Mouse (Mus musculus) kidney, embryonic 15.5 days (tissue): Measurements from ENCODE around the gene Rhag. TPM values are rescaled to one million over a fixed set of nuclear protein-coding genes. Genes with fewer than 3 reads are reported as not detected.

ENCODE experiments used
- ATAC-seq: fragments of 200-750 bp; cut with Nextera tagmentation; replicated peaks from 2 replicates; pipeline ENCODE4 v1.8.0; 2017; ENCODE audit warnings: moderate TSS enrichment; ENCODE audit not compliant: low FRiP score
- H3K27ac ChIP-seq: fragments of 300-500 bp; sonication (generic); 2 replicates; pipeline ENCODE4 v1.5.1; 2015; ENCODE audit warnings: mild to moderate bottlenecking, inconsistent platforms
- H3K27me3 ChIP-seq: fragments of 300-500 bp; sonication (generic); 2 replicates; pipeline ENCODE4 v1.6.1; 2015; ENCODE audit warnings: inconsistent platforms
- H3K36me3 ChIP-seq: fragments of 300-500 bp; sonication (generic); 2 replicates; pipeline ENCODE4 v1.6.1; 2015; ENCODE audit warnings: inconsistent platforms
- H3K4me1 ChIP-seq: fragments of 300-500 bp; sonication (generic); 2 replicates; pipeline ENCODE4 v1.6.1; 2015; ENCODE audit warnings: inconsistent platforms
- H3K4me2 ChIP-seq: fragments of 300-500 bp; sonication (generic); 2 replicates; pipeline ENCODE4 v1.6.1; 2015; ENCODE audit warnings: moderate library complexity, mild to moderate bottlenecking, inconsistent platforms
- H3K4me3 ChIP-seq: fragments of 300-500 bp; sonication (generic); replicated peaks from 2 replicates; pipeline ENCODE4 v1.5.1; 2015; ENCODE audit warnings: mild to moderate bottlenecking, inconsistent platforms
- H3K9ac ChIP-seq: fragments of 300-500 bp; sonication (generic); 2 replicates; pipeline ENCODE4 v1.6.1; 2015; ENCODE audit warnings: mild to moderate bottlenecking, inconsistent platforms
- H3K9me3 ChIP-seq: fragments of 300-500 bp; sonication (generic); replicated peaks from 2 replicates; pipeline ENCODE4 v1.6.1; 2016; ENCODE audit warnings: inconsistent platforms
- WGBS: fragments of 180-500 bp; shearing (Covaris S2); methylation state at CpG from one replicate; pipeline ENCODE4 v1.1.7; 2015; ENCODE audit warnings: mixed read lengths; 5-methylcytosine and 5-hydroxymethylcytosine counted together
- polyA plus RNA-seq: library from polyadenylated mRNA; unstranded; fragments of >200 nt; fragmentation: Nextera tagmentation; extraction: Ambion mirVana; gene quantifications from 2 replicates; pipeline ENCODE4 v1.2.1, GENCODE M21; 2015

Rhag gene
- 1.9 and 3.8 TPM in 2 replicates for polyA plus RNA-seq

GRCm38 (mm10) chr17:40810934-40811333 is at the start of gene Rhag:
TSS of gene Rhag (plus strand) at chr17:40811126.
- H3K4me2 ChIP-seq = no peak within 1 kb of the TSS
- no peak within 1 kb of the TSS for H3K9ac ChIP-seq
- H3K4me1 ChIP-seq = no peaks in the 10 kb centered on the region
- H3K27ac ChIP-seq = no peak within 1 kb of the TSS
- ATAC-seq = peak; percentile 60; the same call in 1 of the 2 replicates
- no peaks in the 10 kb centered on the region for H3K9me3 ChIP-seq
- H3K27me3 ChIP-seq = no peaks in the 10 kb centered on the region
- 69% methylated on average over 1 of the region's 1 CpGs for WGBS
- H3K4me3 ChIP-seq = no peak within 1 kb of the TSS
- no peaks in the 10 kb centered on the region for H3K36me3 ChIP-seq

- Histone ChIP-seq H3K4me3 (no peak overlapping the region), H3K36me3 (no peaks in the 10 kb centered on the region), H3K9ac (no peak overlapping the region), H3K27me3 (no peaks in the 10 kb centered on the region), H3K4me1 (no peaks in the 10 kb centered on the region), H3K27ac (no peak overlapping the region), H3K9me3 (no peaks in the 10 kb centered on the region), H3K4me2 (no peak overlapping the region)
- 79% methylated on average over 4 of the region's 4 CpGs for WGBS
- ATAC-seq = no peak
Measured at GRCm38 (mm10) chr17:40763662-40764061, 47.3 kb upstream of the Rhag start.

GRCm38 (mm10) chr17:40767120-40767519 is 43.8 kb upstream of the Rhag start:
- Histone ChIP-seq H3K4me1 (no peaks in the 10 kb centered on the region), H3K4me3 (no peak overlapping the region), H3K36me3 (no peaks in the 10 kb centered on the region), H3K27ac (no peak overlapping the region), H3K4me2 (no peak overlapping the region), H3K27me3 (no peaks in the 10 kb centered on the region), H3K9me3 (no peaks in the 10 kb centered on the region), H3K9ac (no peak overlapping the region)
- no peak for ATAC-seq
- 81% methylated on average over 1 of the region's 1 CpGs for WGBS

- H3K27ac ChIP-seq = no peak overlapping the region
- H3K36me3 ChIP-seq = no peaks in the 10 kb centered on the region
- no peaks in the 10 kb centered on the region for H3K27me3 ChIP-seq
- no peaks in the 10 kb centered on the region for H3K9me3 ChIP-seq
- ATAC-seq = no peak
- no peak overlapping the region for H3K4me2 ChIP-seq
- H3K4me1 ChIP-seq = no peaks in the 10 kb centered on the region
- no peak overlapping the region for H3K9ac ChIP-seq
- H3K4me3 ChIP-seq = no peak overlapping the region
Measured at GRCm38 (mm10) chr17:40789877-40790276, 21.0 kb upstream of the Rhag start.

- no peak overlapping the region for H3K9ac ChIP-seq
- no peaks in the 10 kb centered on the region for H3K27me3 ChIP-seq
- no peaks in the 10 kb centered on the region for H3K36me3 ChIP-seq
- no peak overlapping the region for H3K4me2 ChIP-seq
- H3K27ac ChIP-seq = no peak overlapping the region
- no peak overlapping the region for H3K4me3 ChIP-seq
- no peaks in the 10 kb centered on the region for H3K9me3 ChIP-seq
- H3K4me1 ChIP-seq = no peaks in the 10 kb centered on the region
- WGBS = 62% methylated on average over 20 of the region's 20 CpGs
- no peak for ATAC-seq
Measured at GRCm38 (mm10) chr17:40793921-40794854, 16.7 kb upstream of the Rhag start.

GRCm38 (mm10) chr17:40802707-40803340 is 8.1 kb upstream of the Rhag start:
- no peaks in the 10 kb centered on the region for H3K9me3 ChIP-seq
- 86% methylated on average over 3 of the region's 3 CpGs for WGBS
- no peaks in the 10 kb centered on the region for H3K36me3 ChIP-seq
- H3K27me3 ChIP-seq = no peaks in the 10 kb centered on the region
- ATAC-seq = no peak
- no peak overlapping the region for H3K4me2 ChIP-seq
- no peak overlapping the region for H3K4me3 ChIP-seq
- H3K4me1 ChIP-seq = no peaks in the 10 kb centered on the region
- no peak overlapping the region for H3K9ac ChIP-seq
- H3K27ac ChIP-seq = no peak overlapping the region

GRCm38 (mm10) chr17:40806550-40806949 is 4.4 kb upstream of the Rhag start:
- H3K27ac ChIP-seq = no peak overlapping the region
- no peaks in the 10 kb centered on the region for H3K27me3 ChIP-seq
- ATAC-seq = peak; percentile 86

GRCm38 (mm10) chr17:40806953-40807572 is 3.9 kb upstream of the Rhag start, which contains the start of gene Crisp2:
TSS of gene Crisp2 (minus strand) at chr17:40807003.
- Histone ChIP-seq H3K36me3 (no peaks in the 10 kb centered on the region), H3K4me2 (no peak within 1 kb of the TSS), H3K4me3 (no peak within 1 kb of the TSS), H3K4me1 (no peaks in the 10 kb centered on the region), H3K27ac (no peak within 1 kb of the TSS), H3K9me3 (no peaks in the 10 kb centered on the region), H3K9ac (no peak within 1 kb of the TSS), H3K27me3 (no peaks in the 10 kb centered on the region)
- 11% methylated on average over 2 of the region's 2 CpGs for WGBS
- ATAC-seq = peak; percentile 56; the same call in 1 of the 2 replicates

More at GRCm38 (mm10) chr17:40806550-40806949, 4.4 kb upstream of the Rhag start:
- Histone ChIP-seq H3K4me2 (no peak overlapping the region), H3K36me3 (no peaks in the 10 kb centered on the region), H3K4me3 (no peak overlapping the region), H3K4me1 (no peaks in the 10 kb centered on the region), H3K9ac (no peak overlapping the region), H3K9me3 (no peaks in the 10 kb centered on the region)
- WGBS = 40% methylated on average over 3 of the region's 3 CpGs

GRCm38 (mm10) chr17:40808071-40808470 is 2.9 kb upstream of the Rhag start:
- ATAC-seq = no peak
- H3K4me3 ChIP-seq = no peak overlapping the region
- no peaks in the 10 kb centered on the region for H3K36me3 ChIP-seq
- no peaks in the 10 kb centered on the region for H3K27me3 ChIP-seq
- H3K27ac ChIP-seq = no peak overlapping the region
- no peak overlapping the region for H3K4me2 ChIP-seq
- H3K9ac ChIP-seq = no peak overlapping the region
- H3K4me1 ChIP-seq = no peaks in the 10 kb centered on the region
- H3K9me3 ChIP-seq = no peaks in the 10 kb centered on the region

- Histone ChIP-seq H3K9ac (no peak overlapping the region), H3K4me3 (no peak overlapping the region), H3K4me1 (no peaks in the 10 kb centered on the region), H3K9me3 (no peaks in the 10 kb centered on the region), H3K27me3 (no peaks in the 10 kb centered on the region), H3K27ac (no peak overlapping the region), H3K36me3 (no peaks in the 10 kb centered on the region), H3K4me2 (no peak overlapping the region)
- ATAC-seq = no peak
- WGBS = 94% methylated on average over 1 of the region's 1 CpGs
Measured at GRCm38 (mm10) chr17:40811560-40811959, 634 bp downstream of the Rhag start.

GRCm38 (mm10) chr17:40812259-40812658 is 1.3 kb downstream of the Rhag start:
- no peaks in the 10 kb centered on the region for H3K4me1 ChIP-seq
- no peaks in the 10 kb centered on the region for H3K9me3 ChIP-seq
- no peaks in the 10 kb centered on the region for H3K27me3 ChIP-seq
- no peak overlapping the region for H3K9ac ChIP-seq
- H3K4me2 ChIP-seq = no peak overlapping the region
- 74% methylated on average over 2 of the region's 2 CpGs for WGBS
- ATAC-seq = no peak
- no peak overlapping the region for H3K27ac ChIP-seq
- H3K36me3 ChIP-seq = no peaks in the 10 kb centered on the region
- H3K4me3 ChIP-seq = no peak overlapping the region

GRCm38 (mm10) chr17:40817340-40817943 is 6.5 kb downstream of the Rhag start:
- H3K36me3 ChIP-seq = no peaks in the 10 kb centered on the region
- H3K27ac ChIP-seq = no peak overlapping the region
- H3K4me2 ChIP-seq = no peak overlapping the region
- no peak overlapping the region for H3K4me3 ChIP-seq
- 80% methylated on average over 4 of the region's 4 CpGs for WGBS
- H3K27me3 ChIP-seq = no peaks in the 10 kb centered on the region
- H3K4me1 ChIP-seq = no peaks in the 10 kb centered on the region
- no peak for ATAC-seq
- H3K9ac ChIP-seq = no peak overlapping the region
- H3K9me3 ChIP-seq = no peaks in the 10 kb centered on the region
